Mouse (Mus musculus) spleen, adult 12 weeks (tissue): ENCODE data around the gene Fahd1.

Source experiments
- DNase-seq: peaks from one replicate; pipeline ENCODE4 v3.0.0; 2022; ENCODE audit warnings: low spot score

Gene Fahd1

GRCm38 (mm10) chr17:24885356-24886133 is 35.4 kb upstream of the Fahd1 start:
- DNase-seq = no peak

GRCm38 (mm10) chr17:24884391-24884790 is 34.2 kb upstream of the Fahd1 start:
- DNase-seq = no peak

- DNase-seq = no peak
These were observed 31.7 kb upstream of the Fahd1 start for GRCm38 (mm10) chr17:24881738-24882440.

- no peak for DNase-seq
These were observed 28.4 kb upstream of the Fahd1 start for GRCm38 (mm10) chr17:24878531-24878930.

GRCm38 (mm10) chr17:24878117-24878397 is 27.9 kb upstream of the Fahd1 start:
- DNase-seq = no peak

- no peak for DNase-seq
These were observed 27.4 kb upstream of the Fahd1 start for GRCm38 (mm10) chr17:24877336-24878116.

GRCm38 (mm10) chr17:24874989-24875388 is 24.8 kb upstream of the Fahd1 start:
- DNase-seq = no peak

GRCm38 (mm10) chr17:24874405-24874745 is 24.2 kb upstream of the Fahd1 start:
- DNase-seq = no peak

- DNase-seq = no peak
These were observed 23.7 kb upstream of the Fahd1 start for GRCm38 (mm10) chr17:24873695-24874404.

GRCm38 (mm10) chr17:24867914-24868313 is 17.8 kb upstream of the Fahd1 start:
- DNase-seq = no peak

GRCm38 (mm10) chr17:24865776-24866175 is 15.6 kb upstream of the Fahd1 start, which contains the start of gene Igfals:
Gene Igfals (plus strand): TSS chr17:24865997.
- no peak for DNase-seq

GRCm38 (mm10) chr17:24861785-24862184 is 11.6 kb upstream of the Fahd1 start:
- DNase-seq = no peak

- DNase-seq = peak; percentile 51
These were observed 9.9 kb upstream of the Fahd1 start for GRCm38 (mm10) chr17:24860076-24860475.

GRCm38 (mm10) chr17:24858967-24859366 is 8.8 kb upstream of the Fahd1 start:
- peak; percentile 77 for DNase-seq

- DNase-seq = no peak
These were observed 7.8 kb upstream of the Fahd1 start for GRCm38 (mm10) chr17:24857831-24858470.

GRCm38 (mm10) chr17:24856589-24856988 is 6.4 kb upstream of the Fahd1 start:
- no peak for DNase-seq

GRCm38 (mm10) chr17:24855838-24856464 is 5.8 kb upstream of the Fahd1 start:
- DNase-seq = no peak

GRCm38 (mm10) chr17:24851381-24852125 is 1.4 kb upstream of the Fahd1 start:
- no peak for DNase-seq

GRCm38 (mm10) chr17:24850773-24851127 is 586 bp upstream of the Fahd1 start:
- no peak for DNase-seq

GRCm38 (mm10) chr17:24849733-24850064 is 465 bp downstream of the Fahd1 start:
- no peak for DNase-seq

- peak; percentile 42 for DNase-seq
These were observed 1.5 kb downstream of the Fahd1 start for GRCm38 (mm10) chr17:24848600-24849031.
